Mouse (Mus musculus): ENCODE results near the gene Gm14399.

GRCm38 (mm10) chr2:175158642-175159041 is 16.8 kb upstream of the Gm14399 start:
- TF ChIP-seq TCF12 (IDR thresholded peaks at IDR 0.05; ENCODE audit: low read depth, low read length) (no peak), CTCF (conservative IDR thresholded peaks at IDR 0.05 in 1 of 2, IDR thresholded peaks at IDR 0.05 in 1 of 2; ENCODE audit: low read depth in 2 of 2, low read length in 2 of 2) (no peak), RCOR1 (conservative IDR thresholded peaks at IDR 0.05; ENCODE audit: low read depth, low read length) (no peak), HCFC1 (IDR thresholded peaks at IDR 0.05; ENCODE audit: low read depth, low read length) (no peak), ZC3H11A (IDR thresholded peaks at IDR 0.05; ENCODE audit: low read depth, low read length) (no peak), POLR2A (IDR thresholded peaks at IDR 0.05; ENCODE audit: low read depth, low read length) (no peak), UBTF (IDR thresholded peaks at IDR 0.05; ENCODE audit: low read depth, low read length) (no peak), MYC (IDR thresholded peaks at IDR 0.05; ENCODE audit: low read depth, low read length) (no peak), TBP (conservative IDR thresholded peaks at IDR 0.05; ENCODE audit: low read depth, low read length) (no peak), E2F4 (IDR thresholded peaks at IDR 0.05; ENCODE audit: insufficient replicate concordance, low read depth, low read length) (no peak), POLR2AphosphoS2 (IDR thresholded peaks at IDR 0.05; ENCODE audit: low read depth, low read length) (no peak), ELF1 (IDR thresholded peaks at IDR 0.05; ENCODE audit: low read depth, low read length) (no peak), EP300 (IDR thresholded peaks at IDR 0.05; ENCODE audit: low read length) (no peak)

Data from CH12.LX (cell line).